Mouse (Mus musculus): ENCODE results near the gene Asb8. TPM values are rescaled to one million over a fixed set of nuclear protein-coding genes. Genes with fewer than 3 reads are reported as not detected.

The Asb8 gene
- polyA plus RNA-seq, 1 experiment from 2014 or later = 31.3 TPM

- Histone ChIP-seq H3K4me2 (replicated peaks; ENCODE audit: low read depth) (no peak overlapping the region), H3K9ac (ENCODE audit: low read length) (no peak overlapping the region), H3K36me3 (ENCODE audit: control insufficient read depth, insufficient read depth, low read length) (no peaks in the 10 kb centered on the region), H3K4me3 (ENCODE audit: low read depth, low read length) (no peak overlapping the region), H3K9me3 (ENCODE audit: control insufficient read depth, low read length) (no peaks in the 10 kb centered on the region), H3K4me1 (replicated peaks; ENCODE audit: control insufficient read depth, insufficient read depth) (no peaks in the 10 kb centered on the region), H3K27ac (replicated peaks) (no peak overlapping the region), H3K27me3 (ENCODE audit: control insufficient read depth, insufficient read depth, low read length) (no peaks in the 10 kb centered on the region)
- DNase-seq (ENCODE audit: low spot score) (no peak), ATAC-seq (ENCODE audit: low FRiP score, low TSS enrichment) (no peak)
- TF ChIP-seq CTCF (IDR thresholded peaks at IDR 0.05; ENCODE audit: low read depth) (no peak), EP300 (optimal IDR thresholded peaks at IDR 0.05) (no peak)
- WGBS = 66% methylated on average over 12 of the region's 12 CpGs
Measured at GRCm38 (mm10) chr15:98181856-98182570, 16.6 kb upstream of the Asb8 start.

GRCm38 (mm10) chr15:98181132-98181711, 15.8 kb upstream of the Asb8 start:
- TF ChIP-seq EP300 (optimal IDR thresholded peaks at IDR 0.05) = no peak
- TF ChIP-seq CTCF (IDR thresholded peaks at IDR 0.05; ENCODE audit: low read depth) = peak; percentile 93
- Histone ChIP-seq H3K4me3 (ENCODE audit: low read depth, low read length) (peak overlapping the region; percentile 48), H3K9me3 (ENCODE audit: control insufficient read depth, low read length) (no peaks in the 10 kb centered on the region), H3K4me2 (replicated peaks; ENCODE audit: low read depth) (peak overlapping the region; percentile 54), H3K27me3 (ENCODE audit: control insufficient read depth, insufficient read depth, low read length) (no peaks in the 10 kb centered on the region), H3K9ac (ENCODE audit: low read length) (peak overlapping the region; percentile 19), H3K36me3 (ENCODE audit: control insufficient read depth, insufficient read depth, low read length) (no peaks in the 10 kb centered on the region), H3K27ac (replicated peaks) (peak overlapping the region; percentile 49; the same call in 1 of the 2 replicates), H3K4me1 (replicated peaks; ENCODE audit: control insufficient read depth, insufficient read depth) (no peaks in the 10 kb centered on the region)
- WGBS = 0% methylated on average over 30 of the region's 30 CpGs
- peak; percentile 94 for DNase-seq (ENCODE audit: low spot score)
- peak; percentile 98 for ATAC-seq (ENCODE audit: low FRiP score, low TSS enrichment)

- no peaks in the 10 kb centered on the region for H3K27me3 ChIP-seq (ENCODE audit: control insufficient read depth, insufficient read depth, low read length)
- ATAC-seq (ENCODE audit: low FRiP score, low TSS enrichment) = no peak
- no peak for DNase-seq (ENCODE audit: low spot score)
- H3K36me3 ChIP-seq (ENCODE audit: control insufficient read depth, insufficient read depth, low read length) = no peaks in the 10 kb centered on the region
- WGBS = 7% methylated on average over 26 of the region's 26 CpGs
- peak overlapping the region; percentile 19 for H3K9ac ChIP-seq (ENCODE audit: low read length)
- TF ChIP-seq CTCF (IDR thresholded peaks at IDR 0.05; ENCODE audit: low read depth) = no peak
- TF ChIP-seq EP300 (optimal IDR thresholded peaks at IDR 0.05) = no peak
- no peaks in the 10 kb centered on the region for H3K4me1 ChIP-seq (replicated peaks; ENCODE audit: control insufficient read depth, insufficient read depth)
- H3K4me2 ChIP-seq (replicated peaks; ENCODE audit: low read depth) = peak overlapping the region; percentile 54
- no peaks in the 10 kb centered on the region for H3K9me3 ChIP-seq (ENCODE audit: control insufficient read depth, low read length)
- peak overlapping the region; percentile 49; the same call in 1 of the 2 replicates for H3K27ac ChIP-seq (replicated peaks)
- peak overlapping the region; percentile 48 for H3K4me3 ChIP-seq (ENCODE audit: low read depth, low read length)
Measured at GRCm38 (mm10) chr15:98180567-98181131, 15.2 kb upstream of the Asb8 start.

- no peak for DNase-seq (ENCODE audit: low spot score)
- Histone ChIP-seq H3K4me1 (replicated peaks; ENCODE audit: control insufficient read depth, insufficient read depth) (no peaks in the 10 kb centered on the region), H3K9me3 (ENCODE audit: control insufficient read depth, low read length) (no peaks in the 10 kb centered on the region), H3K9ac (ENCODE audit: low read length) (no peak overlapping the region), H3K27ac (replicated peaks) (no peak overlapping the region), H3K4me2 (replicated peaks; ENCODE audit: low read depth) (no peak overlapping the region), H3K27me3 (ENCODE audit: control insufficient read depth, insufficient read depth, low read length) (no peaks in the 10 kb centered on the region), H3K4me3 (ENCODE audit: low read depth, low read length) (no peak overlapping the region), H3K36me3 (ENCODE audit: control insufficient read depth, insufficient read depth, low read length) (no peaks in the 10 kb centered on the region)
- no peak for TF ChIP-seq CTCF (IDR thresholded peaks at IDR 0.05; ENCODE audit: low read depth)
- WGBS = 49% methylated on average over 3 of the region's 3 CpGs
- peak; percentile 13; the same call in 1 of the 2 replicates for ATAC-seq (ENCODE audit: low FRiP score, low TSS enrichment)
Measured at GRCm38 (mm10) chr15:98177320-98177719, 11.9 kb upstream of the Asb8 start.

GRCm38 (mm10) chr15:98173821-98174220, 8.4 kb upstream of the Asb8 start:
- H3K27me3 ChIP-seq (ENCODE audit: control insufficient read depth, insufficient read depth, low read length) = peaks cover 5% of the 10 kb centered on the region; the same call in 1 of the 2 replicates
- DNase-seq (ENCODE audit: low spot score) (no peak), ATAC-seq (ENCODE audit: low FRiP score, low TSS enrichment) (no peak)
- H3K9ac ChIP-seq (ENCODE audit: low read length) = no peak overlapping the region
- no peak overlapping the region for H3K4me2 ChIP-seq (replicated peaks; ENCODE audit: low read depth)
- H3K4me3 ChIP-seq (ENCODE audit: low read depth, low read length) = no peak overlapping the region
- WGBS = 45% methylated on average over 8 of the region's 8 CpGs
- no peak for TF ChIP-seq EP300 (optimal IDR thresholded peaks at IDR 0.05)
- peak; percentile 79 for TF ChIP-seq CTCF (IDR thresholded peaks at IDR 0.05; ENCODE audit: low read depth)
- no peaks in the 10 kb centered on the region for H3K36me3 ChIP-seq (ENCODE audit: control insufficient read depth, insufficient read depth, low read length)
- H3K9me3 ChIP-seq (ENCODE audit: control insufficient read depth, low read length) = no peaks in the 10 kb centered on the region
- H3K4me1 ChIP-seq (replicated peaks; ENCODE audit: control insufficient read depth, insufficient read depth) = no peaks in the 10 kb centered on the region
- H3K27ac ChIP-seq (replicated peaks) = no peak overlapping the region

- Histone ChIP-seq H3K4me2 (replicated peaks; ENCODE audit: low read depth) (no peak overlapping the region), H3K27ac (replicated peaks) (no peak overlapping the region), H3K9me3 (ENCODE audit: control insufficient read depth, low read length) (no peaks in the 10 kb centered on the region), H3K4me1 (replicated peaks; ENCODE audit: control insufficient read depth, insufficient read depth) (no peaks in the 10 kb centered on the region), H3K9ac (ENCODE audit: low read length) (no peak overlapping the region), H3K36me3 (ENCODE audit: control insufficient read depth, insufficient read depth, low read length) (no peaks in the 10 kb centered on the region), H3K4me3 (ENCODE audit: low read depth, low read length) (no peak overlapping the region), H3K27me3 (ENCODE audit: control insufficient read depth, insufficient read depth, low read length) (peaks cover 5% of the 10 kb centered on the region; the same call in 1 of the 2 replicates)
- no peak for ATAC-seq (ENCODE audit: low FRiP score, low TSS enrichment)
- 58% methylated on average over 5 of the region's 5 CpGs for WGBS
- no peak for DNase-seq (ENCODE audit: low spot score)
- TF ChIP-seq EP300 (optimal IDR thresholded peaks at IDR 0.05) (no peak), CTCF (IDR thresholded peaks at IDR 0.05; ENCODE audit: low read depth) (no peak)
Measured at GRCm38 (mm10) chr15:98172113-98172512, 6.7 kb upstream of the Asb8 start.

Measured in stomach, postnatal 0 days (tissue).